Mouse (Mus musculus) ZHBTc4 (cell line): ENCODE measurements around the gene Rpl10.

Experiments used
- DNase-seq: peaks from one replicate; pipeline ENCODE4 v3.0.0-alpha.2; 2011; ENCODE audit warnings: low read depth, low spot score

Rpl10 gene

DNA sequence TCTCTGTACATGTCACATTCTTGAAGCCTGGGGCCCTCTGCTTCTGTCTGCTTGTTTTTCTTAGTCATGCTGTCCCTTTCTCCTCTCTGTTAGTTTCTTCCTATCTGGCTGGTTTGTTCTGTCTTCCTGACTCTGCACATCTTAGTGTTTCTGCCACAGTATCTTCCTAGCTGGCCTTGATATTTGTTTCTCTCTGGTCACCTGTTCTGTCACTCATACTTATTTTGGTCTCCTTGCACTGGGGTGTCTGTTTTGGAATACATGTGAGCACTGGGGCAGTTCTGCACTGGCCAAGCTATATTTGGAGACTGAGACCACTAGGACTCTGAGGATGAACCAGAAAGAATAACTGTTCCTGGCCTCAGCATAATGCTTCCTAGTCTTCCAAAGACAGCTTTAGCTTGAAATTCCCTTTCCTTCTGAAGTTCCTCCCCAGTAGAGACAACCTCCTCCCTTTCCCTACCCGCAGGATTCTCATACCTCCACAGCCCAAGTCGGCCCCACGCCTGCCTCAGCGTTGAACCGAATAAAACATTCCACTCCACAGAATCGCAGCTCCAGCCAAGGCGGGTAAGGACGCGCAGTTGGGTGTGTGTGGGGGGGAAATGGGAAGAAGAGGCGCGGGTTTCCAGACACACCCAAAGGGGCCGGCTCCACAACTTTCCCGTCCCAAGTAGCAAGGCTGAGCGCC lies 10.6 kb downstream of the Rpl10 start:
- no peak for DNase-seq

DNA sequence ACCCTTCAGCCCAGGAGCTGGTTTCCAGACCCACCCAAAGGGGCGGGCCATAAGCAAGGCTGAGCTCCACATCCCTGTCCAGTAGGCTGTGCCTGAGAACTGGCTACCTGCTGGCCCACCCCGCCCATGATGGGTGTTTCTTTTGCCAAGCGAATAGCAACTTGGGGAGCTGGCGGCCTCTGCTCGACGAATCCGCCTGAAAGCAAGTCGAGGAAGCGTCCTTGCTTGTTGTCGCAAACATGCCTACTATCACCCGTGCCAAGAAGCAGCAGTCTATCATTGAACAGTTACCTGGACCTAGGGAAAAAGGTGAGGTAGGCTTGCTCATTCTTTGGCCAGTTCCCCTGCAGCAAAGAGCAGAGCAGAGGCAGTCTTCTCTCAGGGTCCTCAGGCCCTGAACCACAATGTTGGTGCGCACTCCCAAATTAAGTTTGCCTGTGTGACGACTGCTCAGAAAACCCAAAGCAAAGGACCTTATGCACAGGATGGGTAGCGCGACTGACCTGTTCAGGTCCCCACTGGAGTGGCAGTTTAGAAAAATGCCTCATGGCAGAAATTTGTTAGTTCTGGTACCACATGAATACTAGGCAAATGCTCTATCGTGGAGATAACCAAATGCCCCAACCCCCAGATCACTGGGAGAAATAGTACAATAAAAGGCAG lies 11.3 kb downstream of the Rpl10 start, which contains the start of the genes Taz and Dnase1l1:
TSS of gene Taz (plus strand) at position 181 of the 663 bp plus-strand sequence.
TSS of gene Dnase1l1 (minus strand) at position 606 of the 663 bp plus-strand sequence.
- DNase-seq: peak; percentile 88

DNA sequence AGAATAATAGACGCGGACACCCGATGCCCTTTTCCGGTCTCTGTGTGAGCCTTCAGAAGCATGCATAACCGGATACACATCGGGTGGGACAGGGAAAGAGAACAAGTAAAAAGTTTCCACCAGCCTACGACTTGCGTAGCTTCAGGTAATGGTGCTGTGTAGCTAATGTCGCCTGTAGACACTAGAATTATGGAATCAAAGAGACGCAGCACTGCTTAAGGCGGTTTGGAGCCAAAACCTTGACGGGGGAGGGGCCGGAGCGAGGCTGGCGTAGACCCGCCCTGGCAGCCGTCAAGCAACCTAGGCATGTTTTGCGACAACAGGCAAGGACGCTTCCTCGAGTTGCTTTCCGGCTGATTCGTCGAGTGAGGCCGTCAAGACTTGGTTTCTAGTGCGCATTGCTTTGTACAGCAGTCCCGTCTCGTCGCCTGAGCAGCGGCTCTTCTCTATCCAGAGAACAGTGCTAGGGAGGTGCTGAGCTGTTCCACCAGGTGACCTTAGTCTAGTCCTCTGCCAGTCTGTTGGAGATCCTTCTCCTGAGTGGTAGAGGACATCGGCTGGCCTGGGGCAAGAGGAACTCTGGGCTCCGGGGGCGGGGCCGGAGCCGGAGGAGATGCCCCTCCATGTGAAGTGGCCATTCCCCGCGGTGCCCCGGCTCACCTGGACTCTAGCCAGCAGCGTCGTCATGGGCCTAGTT lies 11.9 kb downstream of the Rpl10 start:
- DNase-seq: peak; percentile 93

DNA sequence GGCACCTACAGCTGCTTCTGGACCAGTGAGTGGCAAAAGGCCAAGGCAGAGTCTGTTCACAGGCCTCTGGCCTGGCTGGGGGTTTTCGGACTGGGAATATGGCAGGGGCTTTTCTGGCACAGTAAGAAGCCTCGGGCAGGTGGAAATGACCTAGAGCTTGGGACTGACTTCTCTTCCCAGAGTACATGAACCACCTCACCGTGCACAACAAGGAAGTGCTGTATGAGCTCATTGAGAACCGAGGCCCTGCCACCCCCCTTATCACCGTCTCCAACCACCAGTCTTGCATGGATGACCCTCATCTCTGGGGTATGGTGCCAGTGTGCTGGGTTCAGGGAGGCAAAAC lies 12.5 kb downstream of the Rpl10 start:
- no peak for DNase-seq

DNA sequence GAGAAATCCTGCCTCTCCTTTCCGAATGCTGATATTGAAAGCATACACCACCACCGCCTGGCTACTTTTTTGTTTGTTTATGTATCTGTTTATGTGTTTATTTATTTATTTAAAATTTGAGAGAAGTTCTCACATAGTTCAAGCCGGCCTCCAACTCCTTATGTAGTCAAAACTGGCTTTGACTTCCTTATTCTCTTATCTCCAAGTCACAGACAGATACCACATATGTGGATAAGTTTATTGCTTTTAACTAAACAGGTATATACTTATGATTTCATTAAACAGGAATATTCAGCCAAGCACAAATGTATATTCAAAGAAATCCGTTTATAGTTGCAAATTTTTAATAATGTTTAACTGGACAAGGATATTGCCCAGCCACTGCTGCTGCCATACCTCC lies 22.8 kb downstream of the Rpl10 start:
- no peak for DNase-seq

GRCm38 (mm10) chrX:74296538-74297448 lies 26.2 kb downstream of the Rpl10 start, which contains the start of gene Atp6ap1:
TSS of gene Atp6ap1 (plus strand) at chrX:74297097.
- DNase-seq: peak; percentile 97

GRCm38 (mm10) chrX:74298348-74298747 lies 27.7 kb downstream of the Rpl10 start:
- DNase-seq: no peak

- DNase-seq: no peak
Measured at GRCm38 (mm10) chrX:74299721-74300120, 29.1 kb downstream of the Rpl10 start.

DNA sequence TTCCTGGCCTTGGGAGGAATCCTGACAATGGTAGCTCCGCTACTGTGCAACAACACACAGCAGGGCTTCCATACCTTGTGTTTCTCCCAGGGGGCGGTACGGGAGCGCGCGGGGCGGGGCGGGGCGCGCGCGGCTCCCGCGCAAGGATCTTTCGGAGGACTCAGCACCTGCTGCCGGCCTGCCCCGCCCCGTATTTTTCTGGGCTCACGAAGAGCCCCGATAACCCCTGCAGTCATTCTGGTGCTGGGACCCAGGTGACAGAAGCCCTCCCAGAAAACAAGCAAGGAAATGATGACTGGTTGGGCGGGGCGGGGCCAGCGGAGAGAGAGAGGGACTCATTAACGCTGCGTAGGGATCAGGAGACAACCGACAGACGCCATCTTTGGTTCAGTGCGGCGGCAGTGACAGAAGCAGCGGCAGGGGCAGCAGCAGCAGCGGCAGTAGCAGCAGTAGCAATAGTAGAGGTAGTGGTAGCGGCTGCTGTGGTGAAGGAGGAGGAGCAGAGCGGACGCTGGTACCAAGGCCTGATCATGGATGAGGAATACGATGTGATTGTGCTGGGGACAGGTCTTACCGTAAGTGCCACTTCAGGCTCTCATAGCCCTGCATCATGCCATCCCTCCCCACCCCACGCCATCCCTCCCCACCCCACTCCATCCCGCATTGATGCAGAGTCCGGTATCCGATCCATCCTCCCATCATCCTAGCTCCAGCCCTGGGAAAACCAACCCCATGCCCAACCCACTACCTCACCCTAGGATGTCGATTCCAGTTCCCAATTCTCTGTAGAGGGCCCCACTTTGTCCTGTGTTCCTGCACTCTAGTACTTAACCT lies 34.5 kb downstream of the Rpl10 start, which contains the start of gene Gdi1:
TSS of gene Gdi1 (plus strand) at position 132 of the 834 bp plus-strand sequence.
- DNase-seq: peak; percentile 93

GRCm38 (mm10) chrX:74312540-74313464 lies 42.2 kb downstream of the Rpl10 start, which contains the start of gene Fam50a:
TSS of gene Fam50a (plus strand) at chrX:74313033.
- DNase-seq: peak; percentile 93
